8 mouse cellular contexts compared by ENCODE assay signal in the genomic region with DNA sequence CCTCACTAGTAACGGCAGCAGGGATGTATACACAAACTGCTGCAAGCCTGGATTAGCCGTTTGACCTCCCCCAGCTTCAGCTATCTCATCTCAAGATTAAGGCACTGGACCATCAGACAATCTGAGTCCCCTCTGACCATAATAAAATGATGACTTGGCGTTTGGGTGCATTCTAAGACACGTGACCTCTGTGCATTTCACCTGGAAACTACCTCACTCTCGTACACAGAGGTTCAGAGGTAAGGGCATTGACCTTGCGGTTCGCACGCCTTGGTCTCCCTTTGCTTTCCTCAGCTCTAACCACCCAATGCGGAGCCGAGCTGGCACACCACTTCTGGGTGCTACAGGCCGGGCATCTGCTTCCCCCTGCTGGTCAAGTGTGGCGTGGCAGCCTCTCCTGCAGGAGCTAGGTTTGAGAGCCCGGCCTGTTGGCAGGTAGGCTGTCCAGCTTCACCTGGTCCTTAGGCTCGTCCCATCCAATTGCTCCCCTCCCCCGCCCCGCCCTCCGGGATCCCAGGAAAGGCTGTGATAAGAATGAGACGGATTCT. TPM values are rescaled to one million over a fixed set of nuclear protein-coding genes. Genes with fewer than 3 reads are reported as not detected.
DNase-seq lines count a peak whose midpoint lies in the region; ATAC-seq and TF ChIP-seq lines count a peak whose summit lies in the region.

No protein-coding gene starts in this region.

- WGBS in forebrain, embryonic 10.5 days: 1% methylated on average over 18 of the region's 18 CpGs
- WGBS in heart, embryonic 14.5 days: 2% methylated on average over 18 of the region's 18 CpGs
- 2% methylated on average over 18 of the region's 18 CpGs for WGBS in liver, embryonic 11.5 days

- peaks cover 19% of the 10 kb centered on the region for H3K4me1 ChIP-seq in forebrain, embryonic 10.5 days
- H3K4me1 ChIP-seq in heart, embryonic 14.5 days (ENCODE audit: control insufficient read depth in 2 of 2, insufficient read depth in 2 of 2, low read length in 2 of 2): peaks cover 3% of the 10 kb centered on the region in 2 experiments; a peak in 2 of 4 replicates
- H3K4me1 ChIP-seq in liver, embryonic 11.5 days (replicated peaks; ENCODE audit: control insufficient read depth, insufficient read depth, low read length): peaks cover 12% of the 10 kb centered on the region

- H3K27me3 ChIP-seq in C2C12 (ENCODE audit: control insufficient read depth, insufficient read depth, insufficient read length) (no peaks in the 10 kb centered on the region), myocyte (ENCODE audit: control insufficient read depth, insufficient read depth, insufficient read length) (no peaks in the 10 kb centered on the region)
- H3K27me3 ChIP-seq in forebrain, embryonic 10.5 days (ENCODE audit: poor library complexity, severe bottlenecking): peaks cover 100% of the 10 kb centered on the region
- H3K27me3 ChIP-seq in heart, embryonic 14.5 days (ENCODE audit: control insufficient read depth, insufficient read depth, low read length): peaks cover 92% of the 10 kb centered on the region
- H3K27me3 ChIP-seq in liver, embryonic 11.5 days (replicated peaks; ENCODE audit: control insufficient read depth, insufficient read depth, low read length): peaks cover 90% of the 10 kb centered on the region

- no peaks in the 10 kb centered on the region for H3K79me2 ChIP-seq in C2C12 (ENCODE audit: control insufficient read depth, insufficient read depth)
- no peaks in the 10 kb centered on the region for H3K79me2 ChIP-seq in myocyte (ENCODE audit: control insufficient read depth, insufficient read depth)

- no peaks in the 10 kb centered on the region for H3K79me3 ChIP-seq in C2C12 (ENCODE audit: low read depth)

- no peak for TF ChIP-seq POLR2A in brain, embryonic 14.5 days (IDR thresholded peaks at IDR 0.05; ENCODE audit: borderline replicate concordance, extremely low read depth, insufficient read depth, insufficient read length, poor library complexity, severe bottlenecking)
- TF ChIP-seq POLR2A in myocyte (IDR thresholded peaks at IDR 0.05; ENCODE audit: insufficient read length, low read depth): no peak

- no peak overlapping the region for H3K9ac ChIP-seq in heart, embryonic 14.5 days (ENCODE audit: low read length)
- no peak overlapping the region for H3K9ac ChIP-seq in liver, embryonic 11.5 days (ENCODE audit: low read depth, low read length)

- ATAC-seq in heart, embryonic 14.5 days (ENCODE audit: insufficient number of reproducible peaks, insufficient read depth, low FRiP score, low read depth): peak; percentile 64
- ATAC-seq in liver, embryonic 11.5 days (replicated peaks; ENCODE audit: low FRiP score): peak; percentile 57

- H3ac ChIP-seq in C2C12 (ENCODE audit: control insufficient read depth, insufficient read length, low read depth): peak overlapping the region; percentile 6
- no peak overlapping the region for H3ac ChIP-seq in myocyte (ENCODE audit: control insufficient read depth, insufficient read length)

- peak; percentile 99 for TF ChIP-seq CTCF in C2C12 (IDR thresholded peaks at IDR 0.05; ENCODE audit: control insufficient read depth, insufficient read depth, insufficient read length)
- TF ChIP-seq CTCF in brain, embryonic 14.5 days (IDR thresholded peaks at IDR 0.05; ENCODE audit: borderline replicate concordance, extremely low read depth, insufficient read depth, insufficient read length): peak; percentile 99

- H3K4me3 ChIP-seq in C2C12 (ENCODE audit: insufficient read depth, poor library complexity, severe bottlenecking): no peak overlapping the region
- H3K4me3 ChIP-seq in forebrain, embryonic 10.5 days: 0 out of 2 replicates have a peak overlapping the region, but pooled peaks have one; percentile 16
- H3K4me3 ChIP-seq in heart, embryonic 14.5 days (ENCODE audit: control insufficient read depth in 1 of 2, insufficient read depth in 1 of 2, low read depth in 1 of 2, low read length in 2 of 2): no peak overlapping the region
- no peak overlapping the region for H3K4me3 ChIP-seq in liver, embryonic 11.5 days (ENCODE audit: low read depth, low read length)
- no peak overlapping the region for H3K4me3 ChIP-seq in myocyte

- H3K4me2 ChIP-seq in heart, embryonic 14.5 days (ENCODE audit: low read length): no peak overlapping the region
- peak overlapping the region; percentile 37 for H3K4me2 ChIP-seq in liver, embryonic 11.5 days
- H3K4me2 ChIP-seq in myocyte (ENCODE audit: low read depth): peak overlapping the region; percentile 85

- H3K27ac ChIP-seq in forebrain, embryonic 10.5 days: no peak overlapping the region
- H3K27ac ChIP-seq in heart, embryonic 14.5 days (replicated peaks in 1 of 2; ENCODE audit: control insufficient read depth in 1 of 2, insufficient read depth in 1 of 2, low read depth in 2 of 2, low read length in 2 of 2): no peak overlapping the region
- H3K27ac ChIP-seq in liver, embryonic 11.5 days (ENCODE audit: low read depth, low read length): no peak overlapping the region

- no peaks in the 10 kb centered on the region for H3K36me3 ChIP-seq in C2C12 (ENCODE audit: control insufficient read depth, insufficient read depth)
- H3K36me3 ChIP-seq in forebrain, embryonic 10.5 days (replicated peaks): no peaks in the 10 kb centered on the region
- no peaks in the 10 kb centered on the region for H3K36me3 ChIP-seq in heart, embryonic 14.5 days (ENCODE audit: control insufficient read depth, insufficient read depth, low read length)
- no peaks in the 10 kb centered on the region for H3K36me3 ChIP-seq in liver, embryonic 11.5 days (ENCODE audit: control insufficient read depth, insufficient read depth, low read length)
- H3K36me3 ChIP-seq in myocyte (ENCODE audit: control insufficient read depth, insufficient read depth): no peaks in the 10 kb centered on the region

- DNase-seq in brain, embryonic 14.5 days (ENCODE audit: low read depth): peak; percentile 88
- DNase-seq in forebrain, embryonic 10.5 days (ENCODE audit: extremely low spot score, low spot score): peak; percentile 89
- DNase-seq in kidney, postnatal 10 days: peak; percentile 97
- peak; percentile 86 for DNase-seq in liver, embryonic 11.5 days (ENCODE audit: low spot score)
- DNase-seq in spleen, postnatal 36 days (ENCODE audit: low spot score in 2 of 2): peak; percentile 75 to 80

- no peaks in the 10 kb centered on the region for H3K9me3 ChIP-seq in forebrain, embryonic 10.5 days
- H3K9me3 ChIP-seq in heart, embryonic 14.5 days (ENCODE audit: control insufficient read depth, low read length): no peaks in the 10 kb centered on the region
- H3K9me3 ChIP-seq in liver, embryonic 11.5 days (ENCODE audit: control insufficient read depth, low read length): no peaks in the 10 kb centered on the region

TF ChIP-seq in C2C12, 6 proteins besides CTCF, POLR2A, EP300 and RAD21:
- TF ChIP-seq CEBPB (IDR thresholded peaks at IDR 0.05; ENCODE audit: low read depth) (no peak), FOSL1 (IDR thresholded peaks at IDR 0.05; ENCODE audit: insufficient read depth, low read length, poor library complexity, severe bottlenecking) (no peak), USF1 (IDR thresholded peaks at IDR 0.05; ENCODE audit: low read depth) (peak; percentile 58), MYOD1 (IDR thresholded peaks at IDR 0.05; ENCODE audit: control insufficient read depth, insufficient read length, low read depth) (no peak), MYOG (IDR thresholded peaks at IDR 0.05; ENCODE audit: control insufficient read depth, extremely low read depth, insufficient read length) (no peak), MAX (IDR thresholded peaks at IDR 0.05) (peak; percentile 57)

TF ChIP-seq in myocyte, 11 proteins besides CTCF, POLR2A, EP300 and RAD21:
- TF ChIP-seq TCF3 (IDR thresholded peaks at IDR 0.05; ENCODE audit: insufficient read length, low read depth) (no peak), MYOD1 (IDR thresholded peaks at IDR 0.05; ENCODE audit: control insufficient read depth in 1 of 3, insufficient read length in 2 of 3, low read depth in 2 of 3) (peak in 1 of 3 experiments; percentile 2), E2F4 (IDR thresholded peaks at IDR 0.05; ENCODE audit: insufficient read depth) (no peak), MYOG (IDR thresholded peaks at IDR 0.05; ENCODE audit: control insufficient read depth in 1 of 3, insufficient read depth in 1 of 3, insufficient read length in 2 of 3, low read depth in 2 of 3) (peak in 1 of 3 experiments; percentile 14)

RNA-seq across cellular contexts. Expression of a gene that starts 10.1 kb away (rescaled TPM):
- polyA plus RNA-seq in C2C12 (2012; fragmentation: generic; extraction: Trizol) (15.7 TPM), myocyte (2012; fragmentation: generic; extraction: Trizol) (18.6 TPM)
- polyA plus RNA-seq in brain, embryonic 14.5 days (2012; rRNA removed): 30.5 and 31.6 TPM in 2 replicates
- polyA plus RNA-seq in forebrain, embryonic 10.5 days (2016; fragmentation: Nextera tagmentation; extraction: Ambion mirVana): 21.7 and 21.8 TPM in 2 replicates
- polyA plus RNA-seq in heart, embryonic 14.5 days (2014; fragmentation: Nextera tagmentation; extraction: Ambion mirVana): 17.8 and 18.6 TPM in 2 replicates
- polyA plus RNA-seq in liver, embryonic 11.5 days (2014; fragmentation: Nextera tagmentation; extraction: Ambion mirVana): 12.8 and 13.3 TPM in 2 replicates
